ENCODE assay signal across 12 mouse cellular contexts in genomic region chr2:132031364-132032095, GRCm38 (mm10). TPM values are rescaled to one million over a fixed set of nuclear protein-coding genes. Genes with fewer than 3 reads are reported as not detected.
DNase-seq lines count a peak whose midpoint lies in the region; ATAC-seq and TF ChIP-seq lines count a peak whose summit lies in the region.
"Had no signal": no experiment of that assay in that cellular context is flagged by ENCODE, and none has a peak within 500 bp of the region (broad histone marks: within the 10 kb centered on the region; RNA-seq: fewer than 3 reads in every experiment).

No protein-coding gene starts in this region.

- H3K4me2 ChIP-seq in neural tube, embryonic 11.5 days (ENCODE audit: low read depth): no peak overlapping the region
- peak overlapping the region; percentile 86 for H3K4me2 ChIP-seq in forebrain, postnatal 0 days (ENCODE audit: low read depth)
- H3K4me2 ChIP-seq in midbrain, embryonic 12.5 days (replicated peaks): 0 out of 2 replicates have a peak overlapping the region, but pooled peaks have one; percentile 94

- H3K4me1 ChIP-seq in neural tube, embryonic 11.5 days (ENCODE audit: control insufficient read depth, insufficient read depth, low read length): peaks cover 6% of the 10 kb centered on the region; the same call in 1 of the 2 replicates
- peaks cover 12% of the 10 kb centered on the region for H3K4me1 ChIP-seq in forebrain, postnatal 0 days (ENCODE audit: insufficient read depth)
- peaks cover 37% of the 10 kb centered on the region for H3K4me1 ChIP-seq in midbrain, embryonic 12.5 days

- 0 out of 2 replicates have a peak overlapping the region, but pooled peaks have one; percentile 1 for H3K9ac ChIP-seq in neural tube, embryonic 11.5 days (ENCODE audit: low read length)
- peak overlapping the region; percentile 57; the same call in 1 of the 2 replicates for H3K9ac ChIP-seq in forebrain, postnatal 0 days
- no peak overlapping the region for H3K9ac ChIP-seq in midbrain, embryonic 12.5 days (replicated peaks)

- H3K4me3 ChIP-seq in neural tube, embryonic 11.5 days (ENCODE audit: low read depth, low read length): no peak overlapping the region
- H3K4me3 ChIP-seq in forebrain, postnatal 0 days (ENCODE audit: low read depth, low read length): 0 out of 2 replicates have a peak overlapping the region, but pooled peaks have one; percentile 60
- H3K4me3 ChIP-seq in midbrain, embryonic 12.5 days: no peak overlapping the region

- H3K27ac ChIP-seq in neural tube, embryonic 11.5 days (ENCODE audit: low read depth, low read length): no peak overlapping the region; the same call in 1 of the 2 replicates
- peak overlapping the region; percentile 85; the same call in 1 of the 2 replicates for H3K27ac ChIP-seq in forebrain, postnatal 0 days (ENCODE audit: low read depth, low read length)
- H3K27ac ChIP-seq in midbrain, embryonic 12.5 days (replicated peaks): peak overlapping the region; percentile 92; the same call in 1 of the 2 replicates
- H3K27ac ChIP-seq: kidney, postnatal 0 days had no signal

- no peak for ATAC-seq in neural tube, embryonic 11.5 days (ENCODE audit: insufficient read depth, low FRiP score, low TSS enrichment)
- ATAC-seq in forebrain, postnatal 0 days: no peak
- no peak for ATAC-seq in midbrain, embryonic 12.5 days (ENCODE audit: low FRiP score, low read depth)

- H3K27me3 ChIP-seq in neural tube, embryonic 11.5 days (ENCODE audit: control insufficient read depth, insufficient read depth, low read length): no peaks in the 10 kb centered on the region
- no peaks in the 10 kb centered on the region for H3K27me3 ChIP-seq in forebrain, postnatal 0 days (ENCODE audit: insufficient read depth, low read length)
- peaks cover 4% of the 10 kb centered on the region; the same call in 1 of the 2 replicates for H3K27me3 ChIP-seq in midbrain, embryonic 12.5 days

- H3K9me3 ChIP-seq in neural tube, embryonic 11.5 days (ENCODE audit: control insufficient read depth, low read length): no peaks in the 10 kb centered on the region
- H3K9me3 ChIP-seq in forebrain, postnatal 0 days (ENCODE audit: low read length): no peaks in the 10 kb centered on the region
- H3K9me3 ChIP-seq in midbrain, embryonic 12.5 days: no peaks in the 10 kb centered on the region
- H3K9me3 ChIP-seq: G1E had no signal

- no peak for TF ChIP-seq CTCF in forebrain, postnatal 0 days (IDR thresholded peaks at IDR 0.05; ENCODE audit: low read depth)

- H3K36me3 ChIP-seq in neural tube, embryonic 11.5 days (ENCODE audit: control insufficient read depth, insufficient read depth, low read length): no peaks in the 10 kb centered on the region
- H3K36me3 ChIP-seq in forebrain, postnatal 0 days (ENCODE audit: insufficient read depth): no peaks in the 10 kb centered on the region
- H3K36me3 ChIP-seq in midbrain, embryonic 12.5 days: no peaks in the 10 kb centered on the region
- H3K36me3 ChIP-seq: G1E had no signal

- WGBS in neural tube, embryonic 11.5 days: 66% methylated on average over 11 of the region's 11 CpGs
- 64% methylated on average over 11 of the region's 11 CpGs for WGBS in forebrain, postnatal 0 days
- WGBS in midbrain, embryonic 12.5 days: 61% methylated on average over 11 of the region's 11 CpGs

- DNase-seq in neural tube, embryonic 11.5 days (ENCODE audit: low spot score): no peak
- no peak for DNase-seq in neural tube, embryonic 10.5 days (ENCODE audit: extremely low spot score, low spot score)
- peak; percentile 26 for DNase-seq in forebrain, postnatal 0 days
- no peak for DNase-seq in adrenal gland, postnatal 25 days
- DNase-seq in cerebellum, adult 9-11 months: no peak
- DNase-seq in kidney, adult 8-10 months: no peak
- DNase-seq: adrenal gland, adult 2 months; lung, adult 18-20 months; thymus, postnatal 4 days had no signal

RNA-seq across cellular contexts. Expression of gene Rassf2, which starts 1.5 kb away (rescaled TPM):
- 26.0 and 27.8 TPM in 2 replicates for polyA plus RNA-seq in neural tube, embryonic 11.5 days (2014; fragmentation: Nextera tagmentation; extraction: Ambion mirVana)
- 32.8 and 33.5 TPM in 2 replicates for total RNA-seq in forebrain, postnatal 0 days (2014; rRNA removed)
- polyA plus RNA-seq in forebrain, postnatal 0 days (2015; fragmentation: Nextera tagmentation; extraction: Ambion mirVana): 15.3 and 19.4 TPM in 2 replicates
- polyA plus RNA-seq in midbrain, embryonic 12.5 days (2016; fragmentation: Nextera tagmentation; extraction: Ambion mirVana): 35.2 and 36.6 TPM in 2 replicates
- 4.8 and 5.6 TPM in 2 replicates for total RNA-seq in adrenal gland, postnatal 25 days (2021)
